Mouse (Mus musculus): ENCODE data around the gene H2-DMb2. TPM values are rescaled to one million over a fixed set of nuclear protein-coding genes. Genes with fewer than 3 reads are reported as not detected.

Gene H2-DMb2
- polyA plus RNA-seq, 1 experiment from 2014 or later = 0.28 TPM

GRCm38 (mm10) chr17:34196491-34196890, 53.4 kb downstream of the H2-DMb2 start:
- Histone ChIP-seq H3K4me2 (ENCODE audit: low read length) (no peak overlapping the region), H3K9ac (ENCODE audit: low read depth, low read length) (no peak overlapping the region), H3K4me3 (ENCODE audit: low read length) (no peak overlapping the region), H3K27ac (ENCODE audit: low read depth, low read length) (no peak overlapping the region), H3K36me3 (ENCODE audit: control insufficient read depth, insufficient read depth, low read length) (no peaks in the 10 kb centered on the region), H3K27me3 (replicated peaks; ENCODE audit: control insufficient read depth, insufficient read depth, low read length) (peaks cover 58% of the 10 kb centered on the region), H3K9me3 (ENCODE audit: control insufficient read depth, low read length) (no peaks in the 10 kb centered on the region), H3K4me1 (ENCODE audit: control insufficient read depth, insufficient read depth, low read depth, low read length) (peaks cover 8% of the 10 kb centered on the region)
- ATAC-seq = no peak
- WGBS = 41% methylated on average over 12 of the region's 12 CpGs

GRCm38 (mm10) chr17:34196941-34197894, 54.1 kb downstream of the H2-DMb2 start, which contains the start of gene Psmb8:
Gene Psmb8 (plus strand): TSS chr17:34197721.
- H3K9ac ChIP-seq (ENCODE audit: low read depth, low read length) = peak within 1 kb of the TSS; percentile 60
- peaks cover 8% of the 10 kb centered on the region for H3K4me1 ChIP-seq (ENCODE audit: control insufficient read depth, insufficient read depth, low read depth, low read length)
- H3K36me3 ChIP-seq (ENCODE audit: control insufficient read depth, insufficient read depth, low read length) = no peaks in the 10 kb centered on the region
- peaks cover 55% of the 10 kb centered on the region for H3K27me3 ChIP-seq (replicated peaks; ENCODE audit: control insufficient read depth, insufficient read depth, low read length)
- no peak within 1 kb of the TSS for H3K27ac ChIP-seq (ENCODE audit: low read depth, low read length)
- ATAC-seq = peak; percentile 88
- 5% methylated on average over 41 of the region's 41 CpGs for WGBS
- no peaks in the 10 kb centered on the region for H3K9me3 ChIP-seq (ENCODE audit: control insufficient read depth, low read length)
- H3K4me3 ChIP-seq (ENCODE audit: low read length) = peak within 1 kb of the TSS; percentile 48
- peak within 1 kb of the TSS; percentile 88 for H3K4me2 ChIP-seq (ENCODE audit: low read length)

GRCm38 (mm10) chr17:34197904-34198520, 54.9 kb downstream of the H2-DMb2 start:
- peak; percentile 28 for ATAC-seq
- peaks cover 8% of the 10 kb centered on the region for H3K4me1 ChIP-seq (ENCODE audit: control insufficient read depth, insufficient read depth, low read depth, low read length)
- WGBS = 4% methylated on average over 32 of the region's 32 CpGs
- H3K36me3 ChIP-seq (ENCODE audit: control insufficient read depth, insufficient read depth, low read length) = no peaks in the 10 kb centered on the region
- peak overlapping the region; percentile 48 for H3K4me3 ChIP-seq (ENCODE audit: low read length)
- peak overlapping the region; percentile 88 for H3K4me2 ChIP-seq (ENCODE audit: low read length)
- H3K27me3 ChIP-seq (replicated peaks; ENCODE audit: control insufficient read depth, insufficient read depth, low read length) = peaks cover 52% of the 10 kb centered on the region
- H3K9me3 ChIP-seq (ENCODE audit: control insufficient read depth, low read length) = no peaks in the 10 kb centered on the region
- peak overlapping the region; percentile 54 for H3K9ac ChIP-seq (ENCODE audit: low read depth, low read length)
- no peak overlapping the region for H3K27ac ChIP-seq (ENCODE audit: low read depth, low read length)

GRCm38 (mm10) chr17:34198521-34198912, 55.4 kb downstream of the H2-DMb2 start:
- H3K4me1 ChIP-seq (ENCODE audit: control insufficient read depth, insufficient read depth, low read depth, low read length) = peaks cover 8% of the 10 kb centered on the region
- peaks cover 52% of the 10 kb centered on the region for H3K27me3 ChIP-seq (replicated peaks; ENCODE audit: control insufficient read depth, insufficient read depth, low read length)
- H3K9ac ChIP-seq (ENCODE audit: low read depth, low read length) = peak overlapping the region; percentile 54
- H3K27ac ChIP-seq (ENCODE audit: low read depth, low read length) = no peak overlapping the region
- WGBS = 14% methylated on average over 11 of the region's 11 CpGs
- no peaks in the 10 kb centered on the region for H3K9me3 ChIP-seq (ENCODE audit: control insufficient read depth, low read length)
- H3K36me3 ChIP-seq (ENCODE audit: control insufficient read depth, insufficient read depth, low read length) = no peaks in the 10 kb centered on the region
- ATAC-seq = no peak
- H3K4me3 ChIP-seq (ENCODE audit: low read length) = peak overlapping the region; percentile 48
- peak overlapping the region; percentile 88 for H3K4me2 ChIP-seq (ENCODE audit: low read length)

GRCm38 (mm10) chr17:34199050-34199619, 56.0 kb downstream of the H2-DMb2 start:
- H3K27ac ChIP-seq (ENCODE audit: low read depth, low read length) = no peak overlapping the region
- ATAC-seq = no peak
- H3K4me1 ChIP-seq (ENCODE audit: control insufficient read depth, insufficient read depth, low read depth, low read length) = peaks cover 8% of the 10 kb centered on the region
- H3K4me2 ChIP-seq (ENCODE audit: low read length) = no peak overlapping the region
- H3K9me3 ChIP-seq (ENCODE audit: control insufficient read depth, low read length) = no peaks in the 10 kb centered on the region
- H3K27me3 ChIP-seq (replicated peaks; ENCODE audit: control insufficient read depth, insufficient read depth, low read length) = peaks cover 51% of the 10 kb centered on the region
- H3K9ac ChIP-seq (ENCODE audit: low read depth, low read length) = no peak overlapping the region
- 72% methylated on average over 12 of the region's 12 CpGs for WGBS
- H3K4me3 ChIP-seq (ENCODE audit: low read length) = no peak overlapping the region
- H3K36me3 ChIP-seq (ENCODE audit: control insufficient read depth, insufficient read depth, low read length) = no peaks in the 10 kb centered on the region

GRCm38 (mm10) chr17:34200047-34200446, 56.9 kb downstream of the H2-DMb2 start:
- Histone ChIP-seq H3K9me3 (ENCODE audit: control insufficient read depth, low read length) (no peaks in the 10 kb centered on the region), H3K4me2 (ENCODE audit: low read length) (no peak overlapping the region), H3K27me3 (replicated peaks; ENCODE audit: control insufficient read depth, insufficient read depth, low read length) (peaks cover 48% of the 10 kb centered on the region), H3K36me3 (ENCODE audit: control insufficient read depth, insufficient read depth, low read length) (no peaks in the 10 kb centered on the region), H3K27ac (ENCODE audit: low read depth, low read length) (no peak overlapping the region), H3K4me3 (ENCODE audit: low read length) (no peak overlapping the region), H3K9ac (ENCODE audit: low read depth, low read length) (no peak overlapping the region), H3K4me1 (ENCODE audit: control insufficient read depth, insufficient read depth, low read depth, low read length) (peaks cover 13% of the 10 kb centered on the region)
- ATAC-seq = no peak
- 85% methylated on average over 10 of the region's 10 CpGs for WGBS

- no peak for ATAC-seq
- Histone ChIP-seq H3K4me2 (ENCODE audit: low read length) (no peak overlapping the region), H3K27ac (ENCODE audit: low read depth, low read length) (no peak overlapping the region), H3K36me3 (ENCODE audit: control insufficient read depth, insufficient read depth, low read length) (no peaks in the 10 kb centered on the region), H3K27me3 (replicated peaks; ENCODE audit: control insufficient read depth, insufficient read depth, low read length) (peaks cover 48% of the 10 kb centered on the region), H3K4me3 (ENCODE audit: low read length) (no peak overlapping the region), H3K4me1 (ENCODE audit: control insufficient read depth, insufficient read depth, low read depth, low read length) (peaks cover 13% of the 10 kb centered on the region), H3K9ac (ENCODE audit: low read depth, low read length) (no peak overlapping the region), H3K9me3 (ENCODE audit: control insufficient read depth, low read length) (no peaks in the 10 kb centered on the region)
- WGBS = 88% methylated on average over 16 of the region's 16 CpGs
Observed at GRCm38 (mm10) chr17:34200772-34201505, 57.8 kb downstream of the H2-DMb2 start.

Data from hindbrain, embryonic 16.5 days (tissue).